ENCODE assay signal across 13 mouse cellular contexts in the genomic region with DNA sequence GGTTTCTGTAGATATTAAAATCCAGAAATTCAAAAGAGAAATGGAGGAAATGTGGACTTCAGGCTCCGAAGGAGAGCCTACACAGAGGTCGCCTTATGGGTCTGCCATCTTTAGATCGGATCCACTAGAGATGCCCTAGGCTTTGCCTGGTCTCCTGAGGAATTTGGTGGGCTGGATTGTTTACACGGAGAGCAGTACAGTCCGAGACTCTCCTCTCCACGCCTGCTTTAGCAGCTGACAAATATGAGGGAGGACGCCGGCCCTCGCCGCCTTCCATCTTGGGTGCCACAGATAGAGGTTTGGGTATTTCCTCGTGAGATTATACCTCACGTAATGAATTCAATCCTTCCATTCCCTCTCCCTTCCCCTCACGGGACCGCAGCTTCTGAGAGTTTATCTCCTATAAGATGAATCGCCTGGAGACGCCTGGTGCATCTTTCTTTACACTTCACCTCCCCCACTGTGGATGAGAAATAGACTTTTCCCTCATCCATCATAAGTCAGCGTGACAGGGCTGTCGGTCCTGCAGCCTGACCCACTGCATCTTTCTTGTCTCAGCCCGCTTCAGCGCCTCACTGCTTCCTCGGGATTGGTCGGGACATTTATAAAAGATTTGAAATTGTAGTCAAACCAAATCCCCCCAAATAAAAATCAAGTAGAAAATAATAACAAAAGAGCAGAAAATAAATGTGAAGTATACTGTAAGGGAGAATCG.
A peak's percentile ranks its signal among the peaks of the same experiment; 100 is the strongest.
DNase-seq lines count a peak whose midpoint lies in the region; ATAC-seq lines count a peak whose summit lies in the region.
"Had no signal": no experiment of that assay in that cellular context is flagged by ENCODE, and none has a peak within 500 bp of the region (broad histone marks: within the 10 kb centered on the region; RNA-seq: fewer than 3 reads in every experiment).

No protein-coding gene starts in this region.

- H3K9ac ChIP-seq in heart, embryonic 13.5 days, result no peak overlapping the region
- no peak overlapping the region for H3K9ac ChIP-seq in hindbrain, embryonic 11.5 days (ENCODE audit: low read depth, low read length)
- H3K9ac ChIP-seq in midbrain, embryonic 14.5 days (replicated peaks; ENCODE audit: low read length), result no peak overlapping the region

- H3K4me2 ChIP-seq in heart, embryonic 13.5 days, result peak overlapping the region; percentile 43
- H3K4me2 ChIP-seq in hindbrain, embryonic 11.5 days (replicated peaks; ENCODE audit: low read depth, low read length), result no peak overlapping the region
- H3K4me2 ChIP-seq in midbrain, embryonic 14.5 days (ENCODE audit: low read length), result no peak overlapping the region

- ATAC-seq in heart, embryonic 13.5 days (ENCODE audit: extremely low read depth, insufficient number of reproducible peaks, low FRiP score, low TSS enrichment), result no peak
- 0 out of 2 replicates have a peak, but pooled peaks have one; percentile 53 for ATAC-seq in hindbrain, embryonic 11.5 days (ENCODE audit: low FRiP score)
- ATAC-seq in midbrain, embryonic 14.5 days (ENCODE audit: low FRiP score, low TSS enrichment), result no peak
- ATAC-seq in inflammation-experienced regulatory T-cells, adult 6 months, result no peak

- no peaks in the 10 kb centered on the region for H3K9me3 ChIP-seq in heart, embryonic 13.5 days
- no peaks in the 10 kb centered on the region for H3K9me3 ChIP-seq in hindbrain, embryonic 11.5 days (ENCODE audit: control insufficient read depth, low read length)
- H3K9me3 ChIP-seq in midbrain, embryonic 14.5 days (ENCODE audit: control insufficient read depth, low read length), result no peaks in the 10 kb centered on the region

- H3K27ac ChIP-seq in heart, embryonic 13.5 days (replicated peaks), result peak overlapping the region; percentile 56; the same call in 1 of the 2 replicates
- H3K27ac ChIP-seq in hindbrain, embryonic 11.5 days (ENCODE audit: low read depth, low read length), result no peak overlapping the region
- H3K27ac ChIP-seq in midbrain, embryonic 14.5 days (replicated peaks; ENCODE audit: low read depth, low read length), result peak overlapping the region; percentile 70

- no peaks in the 10 kb centered on the region for H3K36me3 ChIP-seq in heart, embryonic 13.5 days
- H3K36me3 ChIP-seq in hindbrain, embryonic 11.5 days (ENCODE audit: control insufficient read depth, insufficient read depth, low read length), result no peaks in the 10 kb centered on the region
- H3K36me3 ChIP-seq in midbrain, embryonic 14.5 days (ENCODE audit: control insufficient read depth, insufficient read depth, low read length), result no peaks in the 10 kb centered on the region

- 42% methylated on average over 23 of the region's 23 CpGs for WGBS in heart, embryonic 13.5 days
- WGBS in hindbrain, embryonic 11.5 days, result 60% methylated on average over 23 of the region's 23 CpGs
- 55% methylated on average over 23 of the region's 23 CpGs for WGBS in midbrain, embryonic 14.5 days

- H3K4me1 ChIP-seq in heart, embryonic 13.5 days, result peaks cover 22% of the 10 kb centered on the region; the same call in 1 of the 2 replicates
- no peaks in the 10 kb centered on the region; the same call in 1 of the 2 replicates for H3K4me1 ChIP-seq in hindbrain, embryonic 11.5 days (replicated peaks; ENCODE audit: control insufficient read depth, insufficient read depth, low read length)
- H3K4me1 ChIP-seq in midbrain, embryonic 14.5 days (ENCODE audit: control insufficient read depth, insufficient read depth, low read length), result peaks cover 30% of the 10 kb centered on the region

- no peak overlapping the region for H3K4me3 ChIP-seq in heart, embryonic 13.5 days
- no peak overlapping the region for H3K4me3 ChIP-seq in hindbrain, embryonic 11.5 days (ENCODE audit: low read depth, low read length)
- no peak overlapping the region for H3K4me3 ChIP-seq in midbrain, embryonic 14.5 days (replicated peaks; ENCODE audit: low read depth, low read length)

- DNase-seq in heart, postnatal 4 days, result no peak
- peak; percentile 14 to 25 for DNase-seq in kidney, postnatal 4 days
- no peak for DNase-seq in kidney, postnatal 25 days
- DNase-seq in hindbrain, embryonic 11.5 days (ENCODE audit: low spot score), result peak; percentile 28
- DNase-seq in midbrain, embryonic 14.5 days, result peak; percentile 56
- DNase-seq in right cerebral cortex, adult 2 months (ENCODE audit: low spot score in 2 of 2), result no peak
- DNase-seq: cerebellum, adult 9-10 months; layer of hippocampus, adult 9-11 months; left cerebral cortex, postnatal 4 days; lung, adult 18-20 months; thymus, postnatal 14 days had no signal

- no peaks in the 10 kb centered on the region for H3K27me3 ChIP-seq in heart, embryonic 13.5 days (replicated peaks)
- H3K27me3 ChIP-seq in hindbrain, embryonic 11.5 days (ENCODE audit: control insufficient read depth, insufficient read depth, low read length), result no peaks in the 10 kb centered on the region
- H3K27me3 ChIP-seq in midbrain, embryonic 14.5 days (ENCODE audit: control insufficient read depth, insufficient read depth, low read length), result no peaks in the 10 kb centered on the region

Comparison
In these comparisons a context has a peak if more than half of its experiments do, and no peak if none do; other contexts are left out.
1. DNase-seq: peak in kidney, postnatal 4 days (2 of 2), hindbrain, embryonic 11.5 days (single experiment) and midbrain, embryonic 14.5 days (single experiment); none in heart, postnatal 4 days (single experiment), kidney, postnatal 25 days (0 of 2) and right cerebral cortex, adult 2 months (0 of 2).